Comparison of ENCODE assay signal across 18 mouse cellular contexts in the genomic region with DNA sequence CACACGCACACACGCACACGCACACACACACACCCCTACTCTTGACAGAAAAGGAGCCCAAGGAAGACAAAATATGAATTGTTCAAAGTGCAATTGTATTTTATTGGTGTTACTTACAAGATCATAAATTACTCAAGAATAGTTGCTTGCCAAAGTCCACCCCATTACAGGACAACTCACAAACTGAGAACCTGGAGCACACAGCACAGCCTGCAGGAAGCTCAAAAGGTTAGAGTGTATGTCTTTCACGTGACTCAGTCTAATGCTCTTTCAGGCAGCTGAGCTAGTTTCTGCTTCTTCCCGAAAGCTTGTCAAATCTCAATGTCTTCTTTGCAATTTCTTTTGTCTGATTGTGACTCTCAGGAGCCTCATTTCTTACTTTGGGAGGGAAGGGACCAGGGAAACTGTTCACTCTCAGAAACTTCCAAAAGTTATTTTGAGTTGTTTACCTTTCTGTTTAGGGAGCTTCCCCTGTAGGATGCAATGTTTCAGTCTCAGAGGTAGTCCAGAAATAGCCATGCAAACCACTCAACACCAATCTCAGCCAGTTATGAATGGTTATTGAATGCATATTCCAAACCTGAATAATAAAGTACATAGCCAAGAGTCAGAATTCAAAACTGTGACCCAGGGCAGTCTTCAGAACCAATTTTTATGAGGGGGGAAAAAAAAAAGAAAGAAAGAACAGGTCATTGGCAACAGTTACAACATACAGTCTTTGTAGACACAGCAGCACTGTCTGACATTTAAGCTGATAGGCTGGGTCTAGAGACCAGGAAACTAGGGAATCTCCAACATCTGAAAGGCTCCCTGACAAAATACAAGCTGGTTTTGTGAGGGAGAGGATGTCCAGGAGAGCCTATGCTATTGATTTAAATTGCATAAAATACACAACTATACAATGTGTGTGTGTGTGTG.
"Had no signal": no experiment of that assay in that cellular context is flagged by ENCODE, and none has a peak within 500 bp of the region (broad histone marks: within the 10 kb centered on the region; RNA-seq: fewer than 3 reads in every experiment).

No protein-coding gene starts in this region.

- H3K9ac ChIP-seq: liver, embryonic 15.5 days; liver, postnatal 0 days; lung, embryonic 15.5 days; midbrain, embryonic 13.5 days; midbrain, embryonic 15.5 days; neural tube, embryonic 12.5 days had no signal

- DNase-seq: liver, postnatal 0 days; lung, adult 2 months; lung, postnatal 14 days; lung, postnatal 36 days; right cerebral cortex, postnatal 14 days; spleen, adult 18-20 months; thymus, adult 2 months; thymus, postnatal 25 days; thymus, postnatal 4 days had no signal

- H3K4me3 ChIP-seq: liver, embryonic 15.5 days; lung, embryonic 15.5 days; megakaryocyte, embryonic 14.5 days; midbrain, embryonic 13.5 days; midbrain, embryonic 15.5 days; neural tube, embryonic 12.5 days had no signal

- H3K36me3 ChIP-seq: liver, embryonic 15.5 days; lung, embryonic 15.5 days; midbrain, embryonic 13.5 days; midbrain, embryonic 15.5 days; neural tube, embryonic 12.5 days had no signal

- ATAC-seq: liver, postnatal 0 days; lung, postnatal 0 days; midbrain, embryonic 13.5 days; midbrain, embryonic 15.5 days had no signal

- H3K4me2 ChIP-seq: liver, embryonic 15.5 days; lung, embryonic 15.5 days; midbrain, embryonic 11.5 days; midbrain, embryonic 13.5 days; midbrain, embryonic 15.5 days; neural tube, embryonic 12.5 days had no signal

- H3K27me3 ChIP-seq: liver, embryonic 15.5 days; lung, embryonic 15.5 days; megakaryocyte, embryonic 14.5 days; midbrain, embryonic 13.5 days; midbrain, embryonic 15.5 days; neural tube, embryonic 12.5 days had no signal

- H3K9me3 ChIP-seq: liver, embryonic 15.5 days; lung, embryonic 15.5 days; megakaryocyte, embryonic 14.5 days; midbrain, embryonic 13.5 days; midbrain, embryonic 15.5 days; neural tube, embryonic 12.5 days had no signal

- H3K4me1 ChIP-seq: liver, embryonic 15.5 days; lung, embryonic 15.5 days; megakaryocyte, embryonic 14.5 days; midbrain, embryonic 13.5 days; midbrain, embryonic 15.5 days; neural tube, embryonic 12.5 days had no signal

- H3K27ac ChIP-seq: liver, embryonic 15.5 days; lung, embryonic 15.5 days; macrophage; midbrain, embryonic 13.5 days; midbrain, embryonic 15.5 days; neural tube, embryonic 12.5 days had no signal
